Mouse (Mus musculus): ENCODE measurements around the gene Arpc1a. TPM values are rescaled to one million over a fixed set of nuclear protein-coding genes. Genes with fewer than 3 reads are reported as not detected.
"Not testable (repeated sequence)": the region's sequence is repeated elsewhere in the genome, so short reads cannot be mapped to it uniquely, and the experiment has no call there.

The Arpc1a gene
- 207 and 209 TPM in 2 replicates for polyA plus RNA-seq (2015; fragmentation: Nextera tagmentation; extraction: Ambion mirVana)

GRCm38 (mm10) chr5:145083632-145084451 is at the start of gene Arpc1a, which contains the start of gene Kpna7:
TSS of gene Arpc1a (plus strand) at chr5:145083830.
TSS of gene Kpna7 (minus strand) at chr5:145084030.
- WGBS = 1% methylated on average over 54 of the region's 54 CpGs
- H3K9ac ChIP-seq = peak within 1 kb of the TSS; percentile 92
- ATAC-seq = peak; percentile 98
- no peaks in the 10 kb centered on the region for H3K9me3 ChIP-seq (replicated peaks)
- no peaks in the 10 kb centered on the region for H3K27me3 ChIP-seq
- H3K4me3 ChIP-seq = peak within 1 kb of the TSS; percentile 82
- H3K27ac ChIP-seq = peak within 1 kb of the TSS; percentile 79
- H3K4me1 ChIP-seq = peaks cover 11% of the 10 kb centered on the region
- peaks cover 12% of the 10 kb centered on the region for H3K36me3 ChIP-seq (ENCODE audit: poor library complexity, severe bottlenecking)
- H3K4me2 ChIP-seq = peak within 1 kb of the TSS; percentile 84

GRCm38 (mm10) chr5:145041628-145042027 is 42.0 kb upstream of the Arpc1a start:
- no peak overlapping the region for H3K4me3 ChIP-seq
- H3K4me2 ChIP-seq = no peak overlapping the region
- H3K9me3 ChIP-seq (replicated peaks) = no peaks in the 10 kb centered on the region
- no peaks in the 10 kb centered on the region for H3K4me1 ChIP-seq
- H3K27ac ChIP-seq = no peak overlapping the region
- no peak overlapping the region for H3K9ac ChIP-seq
- 50% methylated on average over 4 of the region's 4 CpGs for WGBS
- no peaks in the 10 kb centered on the region for H3K36me3 ChIP-seq (ENCODE audit: poor library complexity, severe bottlenecking)
- no peaks in the 10 kb centered on the region for H3K27me3 ChIP-seq
- no peak for ATAC-seq

GRCm38 (mm10) chr5:145042690-145043089 is 40.9 kb upstream of the Arpc1a start, which contains the start of gene 1700018F24Rik:
TSS of gene 1700018F24Rik (plus strand) at chr5:145042990.
- H3K4me3 ChIP-seq; ATAC-seq; H3K27me3 ChIP-seq; H3K4me1 ChIP-seq; H3K9me3 ChIP-seq (replicated peaks); H3K27ac ChIP-seq; H3K9ac ChIP-seq; H3K4me2 ChIP-seq; H3K36me3 ChIP-seq (ENCODE audit: poor library complexity, severe bottlenecking): not testable (repeated sequence)
- 74% methylated on average over 3 of the region's 3 CpGs for WGBS

- WGBS = 89% methylated on average over 3 of the region's 3 CpGs
Observed at GRCm38 (mm10) chr5:145054187-145054586, 29.4 kb upstream of the Arpc1a start.

GRCm38 (mm10) chr5:145057907-145058306 is 25.7 kb upstream of the Arpc1a start:
- Histone ChIP-seq H3K4me2 (no peak overlapping the region), H3K9me3 (replicated peaks) (no peaks in the 10 kb centered on the region), H3K27ac (no peak overlapping the region), H3K36me3 (ENCODE audit: poor library complexity, severe bottlenecking) (no peaks in the 10 kb centered on the region), H3K4me1 (peaks cover 11% of the 10 kb centered on the region), H3K4me3 (no peak overlapping the region), H3K27me3 (no peaks in the 10 kb centered on the region), H3K9ac (no peak overlapping the region)
- ATAC-seq = peak; percentile 53; the same call in 1 of the 2 replicates
- 33% methylated on average over 8 of the region's 8 CpGs for WGBS

More at GRCm38 (mm10) chr5:145054187-145054586, 29.4 kb upstream of the Arpc1a start:
- ATAC-seq; H3K27me3 ChIP-seq; H3K27ac ChIP-seq; H3K9ac ChIP-seq; H3K36me3 ChIP-seq (ENCODE audit: poor library complexity, severe bottlenecking); H3K4me3 ChIP-seq; H3K9me3 ChIP-seq (replicated peaks); H3K4me2 ChIP-seq: not testable (repeated sequence)
- peaks cover 11% of the 10 kb centered on the region for H3K4me1 ChIP-seq

- WGBS = 87% methylated on average over 7 of the region's 7 CpGs
- no peak for ATAC-seq
- H3K4me3 ChIP-seq = no peak overlapping the region
Observed at GRCm38 (mm10) chr5:145058722-145059121, 24.9 kb upstream of the Arpc1a start.

GRCm38 (mm10) chr5:145059524-145059923 is 24.1 kb upstream of the Arpc1a start:
- Histone ChIP-seq H3K4me2 (no peak overlapping the region), H3K27ac (no peak overlapping the region), H3K4me1 (peaks cover 11% of the 10 kb centered on the region), H3K27me3 (no peaks in the 10 kb centered on the region), H3K9me3 (replicated peaks) (no peaks in the 10 kb centered on the region), H3K4me3 (no peak overlapping the region), H3K9ac (no peak overlapping the region), H3K36me3 (ENCODE audit: poor library complexity, severe bottlenecking) (no peaks in the 10 kb centered on the region)
- WGBS = 85% methylated on average over 2 of the region's 2 CpGs
- ATAC-seq = no peak

More at GRCm38 (mm10) chr5:145058722-145059121, 24.9 kb upstream of the Arpc1a start:
- Histone ChIP-seq H3K27ac (no peak overlapping the region), H3K36me3 (ENCODE audit: poor library complexity, severe bottlenecking) (no peaks in the 10 kb centered on the region), H3K4me2 (no peak overlapping the region), H3K9ac (no peak overlapping the region), H3K4me1 (peaks cover 11% of the 10 kb centered on the region), H3K9me3 (replicated peaks) (no peaks in the 10 kb centered on the region), H3K27me3 (no peaks in the 10 kb centered on the region)

GRCm38 (mm10) chr5:145064765-145065340 is 18.8 kb upstream of the Arpc1a start:
- H3K27ac ChIP-seq = no peak overlapping the region
- H3K36me3 ChIP-seq (ENCODE audit: poor library complexity, severe bottlenecking) = no peaks in the 10 kb centered on the region
- H3K27me3 ChIP-seq = no peaks in the 10 kb centered on the region; the same call in 1 of the 2 replicates
- no peaks in the 10 kb centered on the region for H3K9me3 ChIP-seq (replicated peaks)
- H3K4me1 ChIP-seq = no peaks in the 10 kb centered on the region
- no peak for ATAC-seq
- H3K4me3 ChIP-seq = no peak overlapping the region
- 88% methylated on average over 1 of the region's 1 CpGs for WGBS
- H3K9ac ChIP-seq = no peak overlapping the region
- H3K4me2 ChIP-seq = no peak overlapping the region

GRCm38 (mm10) chr5:145068863-145069262 is 14.8 kb upstream of the Arpc1a start:
- H3K27me3 ChIP-seq = no peaks in the 10 kb centered on the region; the same call in 1 of the 2 replicates
- no peaks in the 10 kb centered on the region for H3K36me3 ChIP-seq (ENCODE audit: poor library complexity, severe bottlenecking)
- no peaks in the 10 kb centered on the region for H3K4me1 ChIP-seq
- no peak overlapping the region for H3K4me3 ChIP-seq
- no peak overlapping the region for H3K4me2 ChIP-seq
- WGBS = 59% methylated on average over 3 of the region's 3 CpGs
- ATAC-seq = no peak
- H3K9ac ChIP-seq = no peak overlapping the region
- no peaks in the 10 kb centered on the region for H3K9me3 ChIP-seq (replicated peaks)
- no peak overlapping the region for H3K27ac ChIP-seq

GRCm38 (mm10) chr5:145069707-145070106 is 13.9 kb upstream of the Arpc1a start:
- WGBS = under 1% methylated on average over 5 of the region's 5 CpGs
- no peaks in the 10 kb centered on the region; the same call in 1 of the 2 replicates for H3K27me3 ChIP-seq
- H3K4me3 ChIP-seq = no peak overlapping the region
- H3K36me3 ChIP-seq (ENCODE audit: poor library complexity, severe bottlenecking) = no peaks in the 10 kb centered on the region
- ATAC-seq = no peak
- no peaks in the 10 kb centered on the region for H3K4me1 ChIP-seq
- H3K4me2 ChIP-seq = no peak overlapping the region
- H3K9ac ChIP-seq = no peak overlapping the region
- no peaks in the 10 kb centered on the region for H3K9me3 ChIP-seq (replicated peaks)
- H3K27ac ChIP-seq = no peak overlapping the region

- Histone ChIP-seq H3K9ac (no peak overlapping the region), H3K9me3 (replicated peaks) (no peaks in the 10 kb centered on the region), H3K27me3 (no peaks in the 10 kb centered on the region; the same call in 1 of the 2 replicates), H3K36me3 (ENCODE audit: poor library complexity, severe bottlenecking) (no peaks in the 10 kb centered on the region), H3K4me3 (no peak overlapping the region), H3K4me2 (no peak overlapping the region), H3K4me1 (no peaks in the 10 kb centered on the region), H3K27ac (no peak overlapping the region)
- 49% methylated on average over 6 of the region's 6 CpGs for WGBS
- ATAC-seq = no peak
Observed at GRCm38 (mm10) chr5:145071342-145071741, 12.3 kb upstream of the Arpc1a start.

GRCm38 (mm10) chr5:145075081-145075480 is 8.5 kb upstream of the Arpc1a start:
- no peaks in the 10 kb centered on the region for H3K36me3 ChIP-seq (ENCODE audit: poor library complexity, severe bottlenecking)
- H3K4me3 ChIP-seq = no peak overlapping the region
- no peak for ATAC-seq
- H3K4me1 ChIP-seq = no peaks in the 10 kb centered on the region
- H3K27me3 ChIP-seq = no peaks in the 10 kb centered on the region
- H3K9me3 ChIP-seq (replicated peaks) = no peaks in the 10 kb centered on the region
- H3K4me2 ChIP-seq = no peak overlapping the region
- WGBS = 66% methylated on average over 3 of the region's 3 CpGs
- no peak overlapping the region for H3K27ac ChIP-seq
- no peak overlapping the region for H3K9ac ChIP-seq

All from forebrain, embryonic 13.5 days (tissue).